Mouse (Mus musculus) erythroblast, embryonic 14.5 days (primary cell): ENCODE data around the gene Sh2b3. TPM values are rescaled to one million over a fixed set of nuclear protein-coding genes. Genes with fewer than 3 reads are reported as not detected.

Source experiments
- H3K27me3 ChIP-seq: 2 replicates; pipeline ENCODE4 v1.6.1; 2012; ENCODE audit warnings: inconsistent platforms; ENCODE audit not compliant: control insufficient read depth
- H3K36me3 ChIP-seq: 2 replicates; pipeline ENCODE4 v1.6.1; 2012; ENCODE audit warnings: mild to moderate bottlenecking, inconsistent platforms; ENCODE audit not compliant: control insufficient read depth
- H3K4me1 ChIP-seq: 2 replicates; pipeline ENCODE4 v1.6.1; 2012; ENCODE audit warnings: inconsistent platforms; ENCODE audit not compliant: control insufficient read depth
- H3K4me3 ChIP-seq: replicated peaks from 2 replicates; pipeline ENCODE3; 2012; ENCODE audit warnings: moderate library complexity, mild to moderate bottlenecking, inconsistent platforms
- H3K9me3 ChIP-seq: 2 replicates; pipeline ENCODE4 v1.6.1; 2012; ENCODE audit warnings: low read length, inconsistent platforms, mixed read lengths; ENCODE audit not compliant: control insufficient read depth
- GATA1 ChIP-seq: IDR thresholded peaks from 2 replicates; pipeline ENCODE4 v1.6.1; 2012; ENCODE audit warnings: low read length, inconsistent platforms, mixed read lengths
- TAL1 ChIP-seq: IDR thresholded peaks from 3 replicates; pipeline ENCODE4 v1.6.1; 2012; ENCODE audit warnings: low read length, inconsistent platforms, mixed read lengths
- polyA plus RNA-seq: library from polyadenylated mRNA; stranded (reverse); fragments of >175 nt; gene quantifications from 2 replicates; pipeline ENCODE4 v1.2.3, GENCODE M21; 2012

Gene Sh2b3
- polyA plus RNA-seq = 1.8 and 2.0 TPM in 2 replicates

GRCm38 (mm10) chr5:121837441-121838340, at the start of gene Sh2b3:
Sh2b3 (minus strand) TSS chr5:121837646.
- Histone ChIP-seq H3K4me3 (peak within 1 kb of the TSS; percentile 84), H3K9me3 (no peaks in the 10 kb centered on the region), H3K4me1 (peaks cover 77% of the 10 kb centered on the region), H3K27me3 (peaks cover 32% of the 10 kb centered on the region), H3K36me3 (peaks cover 3% of the 10 kb centered on the region)
- TF ChIP-seq TAL1 (no peak), GATA1 (no peak)

GRCm38 (mm10) chr5:121883356-121883755, 45.9 kb upstream of the Sh2b3 start:
- Histone ChIP-seq H3K9me3 (peaks cover 11% of the 10 kb centered on the region), H3K4me1 (no peaks in the 10 kb centered on the region), H3K4me3 (no peak overlapping the region), H3K27me3 (no peaks in the 10 kb centered on the region), H3K36me3 (no peaks in the 10 kb centered on the region; the same call in 1 of the 2 replicates)
- TF ChIP-seq TAL1 (no peak), GATA1 (no peak)

- no peak for TF ChIP-seq TAL1
- TF ChIP-seq GATA1 = no peak
- no peaks in the 10 kb centered on the region for H3K36me3 ChIP-seq
- no peaks in the 10 kb centered on the region for H3K4me1 ChIP-seq
- H3K27me3 ChIP-seq = no peaks in the 10 kb centered on the region
- no peak overlapping the region for H3K4me3 ChIP-seq
- no peaks in the 10 kb centered on the region for H3K9me3 ChIP-seq
Measured at GRCm38 (mm10) chr5:121879211-121879610, 41.8 kb upstream of the Sh2b3 start.

GRCm38 (mm10) chr5:121878703-121879102, 41.3 kb upstream of the Sh2b3 start:
- no peak overlapping the region for H3K4me3 ChIP-seq
- no peaks in the 10 kb centered on the region for H3K4me1 ChIP-seq
- H3K9me3 ChIP-seq = no peaks in the 10 kb centered on the region
- no peaks in the 10 kb centered on the region for H3K36me3 ChIP-seq
- TF ChIP-seq TAL1 = no peak
- TF ChIP-seq GATA1 = no peak
- H3K27me3 ChIP-seq = no peaks in the 10 kb centered on the region

- no peak overlapping the region for H3K4me3 ChIP-seq
- no peaks in the 10 kb centered on the region for H3K4me1 ChIP-seq
- no peaks in the 10 kb centered on the region for H3K27me3 ChIP-seq
- no peaks in the 10 kb centered on the region; the same call in 1 of the 2 replicates for H3K36me3 ChIP-seq
- no peaks in the 10 kb centered on the region for H3K9me3 ChIP-seq
- TF ChIP-seq GATA1 (no peak), TAL1 (no peak)
Measured at GRCm38 (mm10) chr5:121876901-121877300, 39.5 kb upstream of the Sh2b3 start.

- H3K4me1 ChIP-seq = no peaks in the 10 kb centered on the region
- TF ChIP-seq GATA1 (no peak), TAL1 (no peak)
- no peaks in the 10 kb centered on the region for H3K27me3 ChIP-seq
- no peaks in the 10 kb centered on the region; the same call in 1 of the 2 replicates for H3K36me3 ChIP-seq
- no peak overlapping the region for H3K4me3 ChIP-seq
- no peaks in the 10 kb centered on the region for H3K9me3 ChIP-seq
Measured at GRCm38 (mm10) chr5:121875041-121875440, 37.6 kb upstream of the Sh2b3 start.

- Histone ChIP-seq H3K4me3 (no peak overlapping the region), H3K4me1 (no peaks in the 10 kb centered on the region), H3K36me3 (no peaks in the 10 kb centered on the region; the same call in 1 of the 2 replicates), H3K9me3 (no peaks in the 10 kb centered on the region), H3K27me3 (no peaks in the 10 kb centered on the region)
- TF ChIP-seq TAL1 (no peak), GATA1 (no peak)
Measured at GRCm38 (mm10) chr5:121872158-121872557, 34.7 kb upstream of the Sh2b3 start.

GRCm38 (mm10) chr5:121871515-121872030, 34.1 kb upstream of the Sh2b3 start:
- Histone ChIP-seq H3K4me1 (no peaks in the 10 kb centered on the region), H3K36me3 (no peaks in the 10 kb centered on the region; the same call in 1 of the 2 replicates), H3K9me3 (no peaks in the 10 kb centered on the region), H3K4me3 (no peak overlapping the region), H3K27me3 (no peaks in the 10 kb centered on the region)
- TF ChIP-seq TAL1 (no peak), GATA1 (no peak)

GRCm38 (mm10) chr5:121870832-121871231, 33.4 kb upstream of the Sh2b3 start:
- TF ChIP-seq GATA1 = no peak
- TF ChIP-seq TAL1 = no peak
- H3K27me3 ChIP-seq = no peaks in the 10 kb centered on the region
- H3K9me3 ChIP-seq = no peaks in the 10 kb centered on the region
- H3K4me1 ChIP-seq = no peaks in the 10 kb centered on the region
- no peaks in the 10 kb centered on the region; the same call in 1 of the 2 replicates for H3K36me3 ChIP-seq
- no peak overlapping the region for H3K4me3 ChIP-seq
